Mouse (Mus musculus) kidney, adult 2 months (tissue): ENCODE results near the gene Crhr1.

ENCODE experiments used
- CTCF ChIP-seq: fragments of 200-500 bp; conservative IDR thresholded peaks from 2 replicates; pipeline ENCODE4 v1.5.1; 2011; ENCODE audit warnings: low read depth, mild to moderate bottlenecking, control low read depth, low read length, moderate library complexity, mixed read lengths; ENCODE audit not compliant: insufficient read depth, insufficient read length
- POLR2A ChIP-seq: fragments of 200-500 bp; IDR thresholded peaks from one replicate; pipeline ENCODE4 v1.6.1; 2011; ENCODE audit warnings: low read depth, low read length, control low read depth

- TF ChIP-seq CTCF (no peak), POLR2A (no peak)
Observed at GRCm38 (mm10) chr11:104148787-104149186, 16.1 kb downstream of the Crhr1 start.
